Mouse (Mus musculus) lung, adult 2 months (tissue): ENCODE measurements at regions not wholly inside any gene's neighbourhood (a gene's known extent, or its start where the extent isn't known, plus 50 kb on each side); places are given as distances from the start of the nearest gene placed in this dataset.

ENCODE experiments used
- CTCF ChIP-seq: fragments of 200-500 bp; IDR thresholded peaks from 2 replicates; pipeline ENCODE4 v1.5.1; 2011; ENCODE audit warnings: mild to moderate bottlenecking, low read length, control low read depth; ENCODE audit not compliant: insufficient read depth
- POLR2A ChIP-seq: fragments of 200-500 bp; IDR thresholded peaks from 2 replicates; pipeline ENCODE4 v1.6.1; 2011; ENCODE audit warnings: low read depth, mild to moderate bottlenecking, control low read depth, low read length, borderline replicate concordance; ENCODE audit errors: extremely low read depth

DNA sequence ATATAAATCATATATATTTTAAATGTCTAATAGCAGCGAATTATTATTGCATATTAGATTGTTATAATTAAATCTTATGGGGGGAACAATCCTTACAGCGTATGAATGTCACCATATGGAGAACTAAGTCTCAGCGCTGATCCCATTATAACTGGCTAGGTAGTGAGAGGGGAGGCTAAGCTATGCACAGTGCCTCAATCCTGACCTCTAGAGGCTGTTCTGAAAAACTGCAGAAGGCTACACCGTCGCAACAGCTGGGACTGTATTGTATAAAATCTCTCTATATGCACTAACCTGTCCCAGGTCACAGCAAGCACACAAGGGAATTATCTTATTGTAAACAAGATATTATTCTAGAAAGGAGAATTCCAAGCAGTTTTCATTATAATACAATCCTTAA, 164.0 kb downstream of the Iqub start:
- TF ChIP-seq CTCF (peak; percentile 67), POLR2A (no peak)
